Mouse (Mus musculus) hindbrain, postnatal 0 days (tissue): ENCODE results near the gene Tspan12. TPM values are rescaled to one million over a fixed set of nuclear protein-coding genes. Genes with fewer than 3 reads are reported as not detected.
A peak's percentile ranks its signal among the peaks of the same experiment; 100 is the strongest.
"Not testable (repeated sequence)": the region's sequence is repeated elsewhere in the genome, so short reads cannot be mapped to it uniquely, and the experiment has no call there.

Experiments used
- ATAC-seq: fragments of 200-750 bp; cut with Nextera tagmentation; 2 replicates; pipeline ENCODE4 v1.8.0; 2017; ENCODE audit warnings: mild to moderate bottlenecking, moderate TSS enrichment, moderate library complexity
- DNase-seq: peaks from one replicate; pipeline ENCODE4 v3.0.0-alpha.2; 2015; ENCODE audit warnings: low spot score
- H3K27ac ChIP-seq: fragments of 300-500 bp; sonication (generic); 2 replicates; pipeline ENCODE4 v1.5.1; 2014; ENCODE audit warnings: mild to moderate bottlenecking
- H3K27me3 ChIP-seq: fragments of 300-500 bp; sonication (generic); 2 replicates; pipeline ENCODE4 v1.6.1; 2014; ENCODE audit warnings: low read length, mixed read lengths; ENCODE audit not compliant: insufficient read depth
- H3K36me3 ChIP-seq: fragments of 300-500 bp; sonication (generic); 2 replicates; pipeline ENCODE4 v1.6.1; 2014; ENCODE audit warnings: low read length, mixed read lengths; ENCODE audit not compliant: insufficient read depth
- H3K4me1 ChIP-seq: fragments of 300-500 bp; sonication (generic); 2 replicates; pipeline ENCODE4 v1.6.1; 2014; ENCODE audit warnings: antibody characterized with exemption, low read length, mixed read lengths; ENCODE audit not compliant: insufficient read depth
- H3K4me2 ChIP-seq: fragments of 300-500 bp; sonication (generic); 2 replicates; pipeline ENCODE4 v1.6.1; 2014; ENCODE audit warnings: low read depth, mild to moderate bottlenecking, low read length, moderate library complexity, mixed read lengths
- H3K4me3 ChIP-seq: fragments of 300-500 bp; sonication (generic); 2 replicates; pipeline ENCODE4 v1.5.1; 2014; ENCODE audit warnings: low read length
- H3K9ac ChIP-seq: fragments of 300-500 bp; sonication (generic); replicated peaks from 2 replicates; pipeline ENCODE4 v1.6.1; 2014; ENCODE audit warnings: mild to moderate bottlenecking, low read length, moderate library complexity, mixed read lengths
- H3K9me3 ChIP-seq: fragments of 300-500 bp; sonication (generic); 2 replicates; pipeline ENCODE4 v1.6.1; 2016; ENCODE audit warnings: low read length, mixed read lengths
- CTCF ChIP-seq: IDR thresholded peaks from 2 replicates; pipeline ENCODE4 v1.5.1; 2016; ENCODE audit warnings: antibody characterized with exemption, control low read depth, low read depth
- WGBS: fragments of 180-500 bp; shearing (Covaris S2); extraction: QIAGEN DNeasy Blood & Tissue Kit; methylation state at CpG from one replicate; pipeline ENCODE4 v1.1.7; 2014; 5-methylcytosine and 5-hydroxymethylcytosine counted together
- polyA plus RNA-seq: library from polyadenylated mRNA; unstranded; fragments of >200 nt; fragmentation: Nextera tagmentation; extraction: Ambion mirVana; gene quantifications from 2 replicates; pipeline ENCODE4 v1.2.1, GENCODE M21; 2015
- total RNA-seq: library from RNA; depleted of rRNA; stranded (reverse); fragments of >200 nt; gene quantifications from 2 replicates; pipeline ENCODE4 v1.2.3, GENCODE M21; 2014

Gene Tspan12
- total and polyA plus RNA-seq, 2 experiments from 2014 or later = 24.8 to 62.5 TPM

DNA sequence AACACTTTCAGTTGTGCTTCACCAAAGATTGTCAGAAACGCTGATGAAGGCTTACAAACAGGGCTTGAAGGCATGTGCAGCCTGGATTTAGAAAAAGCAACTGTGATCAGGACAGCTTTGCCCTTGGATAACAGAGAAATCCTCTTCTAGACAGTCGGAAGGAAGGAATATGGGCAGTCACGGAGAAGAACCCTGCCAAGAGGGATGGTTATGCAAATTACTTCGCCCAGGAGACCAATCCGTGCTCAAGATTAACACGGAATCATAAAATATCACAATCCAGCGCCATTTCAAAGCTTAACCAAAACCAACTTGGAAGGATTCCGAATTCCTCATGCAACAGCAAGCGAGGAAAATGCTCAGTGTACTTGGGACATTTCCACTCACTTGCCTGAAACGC lies 55.9 kb downstream of the Tspan12 start:
- no peaks in the 10 kb centered on the region for H3K4me1 ChIP-seq
- no peaks in the 10 kb centered on the region for H3K27me3 ChIP-seq
- H3K36me3 ChIP-seq = no peaks in the 10 kb centered on the region
- H3K27ac ChIP-seq = no peak overlapping the region
- no peak overlapping the region for H3K4me2 ChIP-seq
- WGBS = 77% methylated on average over 10 of the region's 10 CpGs
- no peak overlapping the region for H3K4me3 ChIP-seq
- H3K9ac ChIP-seq = no peak overlapping the region
- no peak for TF ChIP-seq CTCF
- DNase-seq (no peak), ATAC-seq (no peak)
- H3K9me3 ChIP-seq = no peaks in the 10 kb centered on the region

DNA sequence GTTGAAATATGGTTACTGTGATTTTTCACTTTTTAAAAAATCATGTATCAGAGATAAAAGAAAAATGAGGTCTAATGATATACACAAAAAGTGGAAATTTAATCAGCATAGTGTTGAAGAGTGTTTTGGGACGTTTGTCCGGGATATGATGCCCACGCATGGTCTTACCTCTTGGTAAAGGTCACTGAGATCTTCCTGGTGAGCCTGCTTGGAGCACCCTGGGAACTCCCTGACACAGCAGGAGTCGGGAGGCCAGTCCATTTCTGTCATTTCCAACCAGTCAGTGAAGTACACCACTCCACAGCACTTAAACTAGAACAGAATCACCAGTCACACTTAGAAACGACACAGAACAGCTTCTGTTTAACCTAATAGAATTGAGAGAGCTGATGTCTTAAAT lies 56.9 kb downstream of the Tspan12 start:
- DNase-seq (no peak), ATAC-seq (peak; percentile 32; the same call in 1 of the 2 replicates)
- H3K4me1 ChIP-seq = no peaks in the 10 kb centered on the region
- no peak overlapping the region for H3K4me3 ChIP-seq
- H3K36me3 ChIP-seq = no peaks in the 10 kb centered on the region
- WGBS = 79% methylated on average over 5 of the region's 5 CpGs
- no peak for TF ChIP-seq CTCF
- no peak overlapping the region for H3K9ac ChIP-seq
- no peaks in the 10 kb centered on the region for H3K9me3 ChIP-seq
- no peak overlapping the region for H3K4me2 ChIP-seq
- no peak overlapping the region for H3K27ac ChIP-seq
- H3K27me3 ChIP-seq = no peaks in the 10 kb centered on the region

DNA sequence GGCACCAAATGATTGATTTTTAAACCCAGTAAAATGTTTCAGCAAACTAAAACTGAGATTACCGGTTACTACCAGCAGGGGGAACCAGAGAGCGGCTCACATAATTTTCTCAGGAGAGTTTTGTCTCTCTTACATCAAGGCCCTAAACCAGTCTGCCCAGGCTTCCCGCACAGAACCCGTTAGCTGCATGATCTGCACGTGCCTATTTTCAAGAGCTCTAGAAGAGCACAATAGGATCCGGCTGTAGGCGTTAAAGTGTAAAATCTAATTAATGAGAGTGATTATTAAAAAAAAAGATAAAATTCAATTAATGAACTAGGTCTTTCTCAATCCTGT lies 57.3 kb downstream of the Tspan12 start:
- WGBS = 5% methylated on average over 7 of the region's 7 CpGs
- no peaks in the 10 kb centered on the region for H3K9me3 ChIP-seq
- H3K27me3 ChIP-seq = no peaks in the 10 kb centered on the region
- H3K4me3 ChIP-seq = no peak overlapping the region
- H3K36me3 ChIP-seq = no peaks in the 10 kb centered on the region
- ATAC-seq (peak; percentile 81), DNase-seq (peak; percentile 73)
- no peak overlapping the region for H3K4me2 ChIP-seq
- no peaks in the 10 kb centered on the region for H3K4me1 ChIP-seq
- no peak overlapping the region for H3K27ac ChIP-seq
- TF ChIP-seq CTCF = peak; percentile 76
- H3K9ac ChIP-seq = no peak overlapping the region

- Histone ChIP-seq H3K27me3 (no peaks in the 10 kb centered on the region), H3K4me3 (no peak overlapping the region), H3K9ac (no peak overlapping the region), H3K27ac (no peak overlapping the region), H3K9me3 (no peaks in the 10 kb centered on the region), H3K36me3 (no peaks in the 10 kb centered on the region), H3K4me2 (no peak overlapping the region), H3K4me1 (no peaks in the 10 kb centered on the region)
- no peak for ATAC-seq
- DNase-seq = no peak
- TF ChIP-seq CTCF = no peak
- 84% methylated on average over 11 of the region's 11 CpGs for WGBS
These were observed 57.8 kb downstream of the Tspan12 start for GRCm38 (mm10) chr6:21794337-21795071.

GRCm38 (mm10) chr6:21791307-21791706 lies 61.0 kb downstream of the Tspan12 start:
- Histone ChIP-seq H3K36me3 (no peaks in the 10 kb centered on the region), H3K4me1 (no peaks in the 10 kb centered on the region), H3K4me3 (no peak overlapping the region), H3K27me3 (no peaks in the 10 kb centered on the region), H3K4me2 (no peak overlapping the region), H3K27ac (no peak overlapping the region), H3K9me3 (no peaks in the 10 kb centered on the region), H3K9ac (no peak overlapping the region)
- ATAC-seq (no peak), DNase-seq (no peak)
- WGBS = 79% methylated on average over 7 of the region's 7 CpGs
- no peak for TF ChIP-seq CTCF

GRCm38 (mm10) chr6:21790550-21791086 lies 61.7 kb downstream of the Tspan12 start:
- Histone ChIP-seq H3K4me1 (no peaks in the 10 kb centered on the region), H3K4me3 (no peak overlapping the region), H3K9ac (no peak overlapping the region), H3K9me3 (no peaks in the 10 kb centered on the region), H3K4me2 (no peak overlapping the region), H3K27ac (no peak overlapping the region), H3K36me3 (no peaks in the 10 kb centered on the region), H3K27me3 (no peaks in the 10 kb centered on the region)
- ATAC-seq (no peak), DNase-seq (no peak)
- WGBS = 86% methylated on average over 4 of the region's 4 CpGs
- no peak for TF ChIP-seq CTCF

DNA sequence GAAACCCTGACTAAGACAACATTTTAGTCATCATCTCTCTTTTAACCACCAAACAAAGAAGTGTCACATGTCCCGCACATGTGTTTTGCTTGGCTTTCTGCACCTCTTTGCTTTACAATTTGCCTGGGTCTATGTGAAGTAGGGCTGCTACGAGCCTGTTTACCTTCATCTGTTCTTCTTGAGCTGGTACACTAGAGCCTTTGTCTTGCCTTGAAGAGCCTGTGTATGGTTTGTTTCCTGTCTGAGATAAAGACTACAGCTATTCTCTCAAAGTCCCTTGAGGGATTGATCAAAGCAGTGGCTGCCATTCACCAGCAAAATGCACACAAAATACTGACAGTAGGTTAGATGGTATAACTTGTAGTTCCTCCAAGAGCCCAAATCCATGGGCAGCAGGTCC lies 62.3 kb downstream of the Tspan12 start:
- no peaks in the 10 kb centered on the region for H3K27me3 ChIP-seq
- WGBS = 76% methylated on average over 2 of the region's 2 CpGs
- no peak overlapping the region for H3K9ac ChIP-seq
- H3K9me3 ChIP-seq = no peaks in the 10 kb centered on the region
- H3K4me2 ChIP-seq = no peak overlapping the region
- no peak overlapping the region for H3K27ac ChIP-seq
- H3K4me3 ChIP-seq = no peak overlapping the region
- no peaks in the 10 kb centered on the region for H3K4me1 ChIP-seq
- DNase-seq = no peak
- ATAC-seq = no peak
- H3K36me3 ChIP-seq = no peaks in the 10 kb centered on the region
- TF ChIP-seq CTCF = no peak

DNA sequence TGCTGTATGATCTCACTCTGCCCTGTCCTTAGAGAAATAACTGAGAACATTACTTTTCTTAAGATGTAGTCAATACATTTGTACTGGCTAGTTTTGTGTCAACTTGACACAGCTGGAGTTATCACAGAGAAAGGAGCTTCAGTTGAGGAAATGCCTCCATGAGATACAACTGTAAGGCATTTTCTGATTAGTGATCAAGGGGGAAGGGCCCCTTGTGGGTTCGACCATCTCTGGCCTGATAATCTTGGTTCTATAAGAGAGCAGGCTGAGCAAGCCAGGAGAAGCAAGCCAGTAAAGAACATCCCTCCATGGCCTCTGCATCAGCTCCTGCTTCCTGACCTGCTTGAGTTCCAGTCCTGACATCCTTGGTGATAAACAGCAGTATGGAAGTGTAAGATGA lies 62.7 kb downstream of the Tspan12 start:
- H3K36me3 ChIP-seq, H3K9me3 ChIP-seq, H3K27ac ChIP-seq, ATAC-seq, H3K9ac ChIP-seq, H3K4me3 ChIP-seq, DNase-seq, H3K4me1 ChIP-seq, H3K27me3 ChIP-seq, H3K4me2 ChIP-seq: not testable (repeated sequence)
- 94% methylated on average over 1 of the region's 1 CpGs for WGBS
